Mouse (Mus musculus): Measurements from ENCODE around the gene Bche. TPM values are rescaled to one million over a fixed set of nuclear protein-coding genes. Genes with fewer than 3 reads are reported as not detected.

The Bche gene
- total and polyA plus RNA-seq, 2 experiments from 2014 or later = 1.5 to 2.6 TPM

GRCm38 (mm10) chr3:73650281-73650680, 57.9 kb downstream of the Bche start:
- TF ChIP-seq CTCF (IDR thresholded peaks at IDR 0.05; ENCODE audit: low read depth) = no peak
- Histone ChIP-seq H3K9me3 (ENCODE audit: low read length) (no peaks in the 10 kb centered on the region), H3K27ac (ENCODE audit: low read depth, low read length) (no peak overlapping the region), H3K36me3 (ENCODE audit: insufficient read depth) (no peaks in the 10 kb centered on the region), H3K4me2 (ENCODE audit: low read depth) (no peak overlapping the region), H3K27me3 (ENCODE audit: insufficient read depth, low read length) (no peaks in the 10 kb centered on the region), H3K9ac (no peak overlapping the region), H3K4me1 (ENCODE audit: insufficient read depth) (no peaks in the 10 kb centered on the region), H3K4me3 (ENCODE audit: low read depth, low read length) (no peak overlapping the region)
- DNase-seq (no peak), ATAC-seq (no peak)

DNA sequence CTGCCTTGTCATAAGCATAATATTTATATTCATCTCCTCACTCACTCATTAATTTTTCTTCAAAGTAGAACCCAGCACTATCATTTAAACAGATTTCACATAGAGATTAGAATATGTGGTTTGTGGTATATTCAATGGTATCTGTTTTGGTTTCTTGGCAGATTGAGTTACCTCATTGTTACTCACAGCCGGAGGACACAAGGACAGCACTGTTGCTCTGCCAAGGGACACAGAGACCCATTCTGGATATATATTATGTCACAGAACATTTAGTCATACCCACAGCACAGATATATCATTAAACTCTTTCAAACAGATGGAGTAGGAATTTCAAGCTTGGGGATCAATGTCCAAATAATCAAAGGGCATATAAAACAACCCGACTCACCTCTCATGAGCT, 61.2 kb downstream of the Bche start:
- H3K27me3 ChIP-seq (ENCODE audit: insufficient read depth, low read length) = no peaks in the 10 kb centered on the region
- H3K36me3 ChIP-seq (ENCODE audit: insufficient read depth) = no peaks in the 10 kb centered on the region
- no peak overlapping the region for H3K27ac ChIP-seq (ENCODE audit: low read depth, low read length)
- no peak overlapping the region for H3K9ac ChIP-seq
- H3K4me2 ChIP-seq (ENCODE audit: low read depth) = no peak overlapping the region
- H3K4me1 ChIP-seq (ENCODE audit: insufficient read depth) = no peaks in the 10 kb centered on the region
- WGBS = 81% methylated on average over 2 of the region's 2 CpGs
- no peak overlapping the region for H3K4me3 ChIP-seq (ENCODE audit: low read depth, low read length)
- TF ChIP-seq CTCF (IDR thresholded peaks at IDR 0.05; ENCODE audit: low read depth) = no peak
- ATAC-seq = no peak
- H3K9me3 ChIP-seq (ENCODE audit: low read length) = no peaks in the 10 kb centered on the region
- no peak for DNase-seq

GRCm38 (mm10) chr3:73611421-73611820, 96.8 kb downstream of the Bche start:
- Histone ChIP-seq H3K9me3 (ENCODE audit: low read length) (no peaks in the 10 kb centered on the region), H3K9ac (no peak overlapping the region), H3K36me3 (ENCODE audit: insufficient read depth) (no peaks in the 10 kb centered on the region), H3K4me2 (ENCODE audit: low read depth) (no peak overlapping the region), H3K27ac (ENCODE audit: low read depth, low read length) (no peak overlapping the region), H3K4me3 (ENCODE audit: low read depth, low read length) (no peak overlapping the region), H3K4me1 (ENCODE audit: insufficient read depth) (no peaks in the 10 kb centered on the region), H3K27me3 (ENCODE audit: insufficient read depth, low read length) (no peaks in the 10 kb centered on the region)
- DNase-seq = peak; percentile 1
- no peak for TF ChIP-seq CTCF (IDR thresholded peaks at IDR 0.05; ENCODE audit: low read depth)
- ATAC-seq = no peak
- WGBS = 81% methylated on average over 2 of the region's 2 CpGs

DNA sequence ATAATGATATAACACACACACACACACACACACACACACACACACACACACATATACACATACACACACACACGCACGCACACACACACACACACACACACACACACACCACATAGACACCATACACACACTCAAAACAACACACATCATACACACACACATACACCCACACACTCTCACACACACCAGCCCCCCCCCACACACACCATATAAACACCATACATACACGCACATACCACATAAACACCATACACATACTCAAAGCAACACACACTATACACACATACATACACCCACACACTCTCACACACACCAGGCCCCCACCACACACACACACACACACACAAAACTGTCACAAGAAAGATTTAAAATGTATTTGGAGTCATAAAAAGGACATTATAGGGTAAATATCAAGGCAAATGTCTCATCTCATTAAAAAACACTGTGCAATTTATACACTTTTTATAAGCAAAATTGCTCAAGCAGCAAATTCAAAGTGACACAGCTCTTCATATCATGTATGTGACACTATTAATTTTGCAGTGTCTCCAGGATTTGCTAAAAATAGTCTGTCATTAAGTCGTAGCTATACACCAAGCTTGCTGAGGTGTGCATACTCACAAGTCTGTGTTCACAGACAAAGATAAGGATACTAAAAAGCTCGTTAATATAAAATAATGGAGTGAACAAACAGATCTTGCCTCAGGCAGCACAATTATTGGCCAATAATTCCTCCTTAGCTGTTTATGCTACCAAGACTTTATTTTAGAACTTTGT, 116.3 kb downstream of the Bche start:
- no peaks in the 10 kb centered on the region for H3K27me3 ChIP-seq (ENCODE audit: insufficient read depth, low read length)
- no peak for DNase-seq
- no peak for ATAC-seq
- H3K36me3 ChIP-seq (ENCODE audit: insufficient read depth) = no peaks in the 10 kb centered on the region
- H3K27ac ChIP-seq (ENCODE audit: low read depth, low read length) = no peak overlapping the region
- no peaks in the 10 kb centered on the region for H3K9me3 ChIP-seq (ENCODE audit: low read length)
- no peak overlapping the region for H3K4me3 ChIP-seq (ENCODE audit: low read depth, low read length)
- no peak overlapping the region for H3K4me2 ChIP-seq (ENCODE audit: low read depth)
- no peaks in the 10 kb centered on the region for H3K4me1 ChIP-seq (ENCODE audit: insufficient read depth)
- 67% methylated on average over 5 of the region's 5 CpGs for WGBS
- no peak overlapping the region for H3K9ac ChIP-seq
- no peak for TF ChIP-seq CTCF (IDR thresholded peaks at IDR 0.05; ENCODE audit: low read depth)

Measured in forebrain, postnatal 0 days (tissue).